Comparison of ENCODE assay signal across 10 mouse cellular contexts in the genomic region with DNA sequence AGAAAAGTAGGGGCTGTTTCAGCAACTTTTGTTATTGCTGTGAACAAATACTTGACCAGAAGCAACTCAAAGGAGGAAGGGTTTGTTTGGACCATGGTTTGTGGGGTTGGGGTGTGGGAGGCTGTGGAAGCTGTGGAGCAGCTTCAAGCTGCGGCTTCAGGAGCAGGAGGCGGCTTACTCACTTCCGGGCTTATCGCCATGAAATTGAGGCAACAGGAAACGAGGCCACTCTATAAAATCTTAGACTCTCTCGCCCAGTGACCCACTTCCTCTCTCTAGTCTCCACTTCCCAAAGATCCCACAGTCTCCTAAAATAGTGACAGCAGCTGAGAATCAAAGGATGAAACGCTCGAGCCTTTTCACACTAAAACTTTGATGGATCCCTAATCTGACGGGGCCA. TPM values are rescaled to one million over a fixed set of nuclear protein-coding genes. Genes with fewer than 3 reads are reported as not detected.
DNase-seq lines count a peak whose midpoint lies in the region; ATAC-seq and TF ChIP-seq lines count a peak whose summit lies in the region.
"Had no signal": no experiment of that assay in that cellular context is flagged by ENCODE, and none has a peak within 500 bp of the region (broad histone marks: within the 10 kb centered on the region; RNA-seq: fewer than 3 reads in every experiment).

No protein-coding gene starts in this region.

- no peaks in the 10 kb centered on the region for H3K9me3 ChIP-seq in heart, embryonic 15.5 days (replicated peaks)
- H3K9me3 ChIP-seq in lung, postnatal 0 days (ENCODE audit: low read length): no peaks in the 10 kb centered on the region
- no peaks in the 10 kb centered on the region for H3K9me3 ChIP-seq in hindbrain, embryonic 13.5 days

- H3K27ac ChIP-seq in heart, embryonic 15.5 days: no peak overlapping the region
- no peak overlapping the region for H3K27ac ChIP-seq in lung, postnatal 0 days (ENCODE audit: low read length)
- no peak overlapping the region for H3K27ac ChIP-seq in hindbrain, embryonic 13.5 days

- H3K9ac ChIP-seq in heart, embryonic 15.5 days: no peak overlapping the region
- no peak overlapping the region for H3K9ac ChIP-seq in lung, postnatal 0 days (replicated peaks; ENCODE audit: low read depth)
- H3K9ac ChIP-seq in hindbrain, embryonic 13.5 days: no peak overlapping the region

- no peaks in the 10 kb centered on the region for H3K36me3 ChIP-seq in heart, embryonic 15.5 days
- no peaks in the 10 kb centered on the region for H3K36me3 ChIP-seq in lung, postnatal 0 days (ENCODE audit: insufficient read depth, low read length)
- no peaks in the 10 kb centered on the region for H3K36me3 ChIP-seq in hindbrain, embryonic 13.5 days

- H3K4me1 ChIP-seq in heart, embryonic 15.5 days (replicated peaks): no peaks in the 10 kb centered on the region
- peaks cover 3% of the 10 kb centered on the region; the same call in 1 of the 2 replicates for H3K4me1 ChIP-seq in lung, postnatal 0 days (ENCODE audit: insufficient read depth, low read depth, low read length)
- H3K4me1 ChIP-seq in hindbrain, embryonic 13.5 days (replicated peaks): peaks cover 7% of the 10 kb centered on the region

- H3K27me3 ChIP-seq in heart, embryonic 15.5 days: no peaks in the 10 kb centered on the region
- no peaks in the 10 kb centered on the region for H3K27me3 ChIP-seq in lung, postnatal 0 days (replicated peaks; ENCODE audit: insufficient read depth, low read length)
- no peaks in the 10 kb centered on the region for H3K27me3 ChIP-seq in hindbrain, embryonic 13.5 days

- no peak for TF ChIP-seq CTCF in lung, postnatal 0 days (IDR thresholded peaks at IDR 0.05)

- no peak for TF ChIP-seq EP300 in lung, postnatal 0 days (IDR thresholded peaks at IDR 0.05)

- peak overlapping the region; percentile 12; the same call in 1 of the 2 replicates for H3K4me2 ChIP-seq in heart, embryonic 15.5 days
- peak overlapping the region; percentile 25 for H3K4me2 ChIP-seq in lung, postnatal 0 days (replicated peaks; ENCODE audit: low read depth, low read length)
- no peak overlapping the region for H3K4me2 ChIP-seq in hindbrain, embryonic 13.5 days

- 45% methylated on average over 9 of the region's 9 CpGs for WGBS in heart, embryonic 15.5 days
- WGBS in lung, postnatal 0 days: 37% methylated on average over 9 of the region's 9 CpGs
- WGBS in hindbrain, embryonic 13.5 days: 73% methylated on average over 9 of the region's 9 CpGs

- peak; percentile 21 for DNase-seq in layer of hippocampus, adult 11-12 months (ENCODE audit: low spot score)
- no peak for DNase-seq in layer of hippocampus, adult 18-20 months (ENCODE audit: low spot score in 2 of 2)
- DNase-seq in lung, postnatal 0 days (ENCODE audit: low spot score): peak; percentile 54
- DNase-seq in thymus, postnatal 14 days: peak; percentile 69
- no peak for DNase-seq in neural tube, embryonic 10.5 days (ENCODE audit: extremely low spot score, low spot score)

- ATAC-seq in activated CD4-positive, CD25-positive, alpha-beta regulatory T cell, adult 4 months: peak; percentile 61
- ATAC-seq in heart, embryonic 15.5 days (replicated peaks; ENCODE audit: insufficient number of reproducible peaks, insufficient read depth, low FRiP score, low read depth): no peak
- peak; percentile 59 for ATAC-seq in lung, postnatal 0 days
- no peak for ATAC-seq in hindbrain, embryonic 13.5 days (ENCODE audit: low FRiP score)

- no peak overlapping the region for H3K4me3 ChIP-seq in heart, embryonic 15.5 days
- H3K4me3 ChIP-seq in lung, postnatal 0 days (ENCODE audit: low read depth, low read length): no peak overlapping the region
- H3K4me3 ChIP-seq in hindbrain, embryonic 13.5 days: no peak overlapping the region

RNA-seq across cellular contexts. Expression of a gene that starts 7.9 kb away (rescaled TPM):
- not detected for total RNA-seq in layer of hippocampus, adult 18-20 months (2021)
- not detected for polyA plus RNA-seq in activated CD4-positive, CD25-positive, alpha-beta regulatory T cell, adult 4 months (2017; shearing (Covaris generic))
- not detected in 2 replicates for polyA plus RNA-seq in heart, embryonic 15.5 days (2015; fragmentation: Nextera tagmentation; extraction: Ambion mirVana)
- polyA plus RNA-seq in lung, postnatal 0 days (2015; fragmentation: Nextera tagmentation; extraction: Ambion mirVana): not detected in 2 replicates
- polyA plus RNA-seq in hindbrain, embryonic 13.5 days (2015; fragmentation: Nextera tagmentation; extraction: Ambion mirVana): not detected in 2 replicates
- total RNA-seq: layer of hippocampus, postnatal 36 days had no signal
- polyA plus RNA-seq: stomach, embryonic 14.5 days had no signal

Comparison
In these comparisons a context has a peak if more than half of its experiments do, and no peak if none do; other contexts are left out.
1. DNase-seq: peak in layer of hippocampus, adult 11-12 months (single experiment), lung, postnatal 0 days (single experiment) and thymus, postnatal 14 days (single experiment); none in layer of hippocampus, adult 18-20 months (0 of 2) and neural tube, embryonic 10.5 days (single experiment).
2. ATAC-seq: peak in activated CD4-positive, CD25-positive, alpha-beta regulatory T cell, adult 4 months (single experiment) and lung, postnatal 0 days (single experiment); none in heart, embryonic 15.5 days (single experiment) and hindbrain, embryonic 13.5 days (single experiment).